Mouse (Mus musculus) testis, adult 2 months (tissue): ENCODE results near the gene Mgll.

Experiments
- CTCF ChIP-seq: fragments of 200-500 bp; IDR thresholded peaks from 2 replicates; pipeline ENCODE4 v1.5.1; 2012; ENCODE audit warnings: low read depth, mild to moderate bottlenecking, inconsistent platforms, low read length, moderate library complexity; ENCODE audit not compliant: control insufficient read depth, insufficient read depth, insufficient replicate concordance
- POLR2A ChIP-seq: fragments of 200-500 bp; IDR thresholded peaks from 2 replicates; pipeline ENCODE4 v1.6.1; 2012; ENCODE audit warnings: low read depth, mild to moderate bottlenecking, inconsistent platforms, low read length, moderate library complexity; ENCODE audit not compliant: control insufficient read depth

GRCm38 (mm10) chr6:88869459-88869858 lies 145.2 kb downstream of the Mgll start:
- no peak for TF ChIP-seq CTCF
- no peak for TF ChIP-seq POLR2A
